Mouse (Mus musculus) erythroblast, embryonic 14.5 days (primary cell): ENCODE measurements around the gene Ankrd16.

Experiments used
- GATA1 ChIP-seq: IDR thresholded peaks from 2 replicates; pipeline ENCODE4 v1.6.1; 2012; ENCODE audit warnings: low read length, inconsistent platforms, mixed read lengths
- TAL1 ChIP-seq: IDR thresholded peaks from 3 replicates; pipeline ENCODE4 v1.6.1; 2012; ENCODE audit warnings: low read length, inconsistent platforms, mixed read lengths

DNA sequence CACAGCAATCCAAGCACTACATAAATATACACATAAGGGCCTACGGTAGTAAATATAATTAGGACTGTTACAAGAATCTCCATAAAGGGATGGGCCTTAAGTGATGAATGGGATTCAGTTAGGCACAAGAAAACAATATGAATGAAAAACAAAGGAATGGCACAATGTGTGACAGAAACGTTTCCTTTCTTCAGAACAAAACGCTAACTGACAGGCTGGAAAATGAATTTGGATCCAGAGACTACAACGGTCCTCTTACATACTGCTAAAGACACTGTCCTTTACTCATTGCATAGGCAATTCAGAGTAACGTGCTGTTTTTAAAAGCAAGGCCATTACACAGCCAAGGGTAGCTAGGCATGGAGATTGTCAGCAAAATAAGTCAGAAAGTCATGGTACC lies 2.6 kb upstream of the Ankrd16 start:
- TF ChIP-seq GATA1 (no peak), TAL1 (no peak)
